Mouse (Mus musculus) olfactory bulb, adult 2 months (tissue): Measurements from ENCODE around the gene Krtdap.

Experiments
- CTCF ChIP-seq: fragments of 200-500 bp; IDR thresholded peaks from 2 replicates; pipeline ENCODE4 v1.5.1; 2012; ENCODE audit warnings: low read depth, mild to moderate bottlenecking, low read length, moderate library complexity; ENCODE audit not compliant: insufficient read depth
- POLR2A ChIP-seq: fragments of 200-500 bp; IDR thresholded peaks from 2 replicates; pipeline ENCODE4 v1.6.1; 2012; ENCODE audit warnings: mild to moderate bottlenecking, low read depth, low read length, moderate library complexity; ENCODE audit not compliant: insufficient read depth

GRCm38 (mm10) chr7:30765173-30765572, 22.5 kb upstream of the Krtdap start:
- no peak for TF ChIP-seq CTCF
- TF ChIP-seq POLR2A = no peak
